ENCODE assay signal across 7 mouse cellular contexts in genomic region chr12:76177000-76177863, GRCm38 (mm10). TPM values are rescaled to one million over a fixed set of nuclear protein-coding genes. Genes with fewer than 3 reads are reported as not detected.
DNase-seq lines count a peak whose midpoint lies in the region; ATAC-seq lines count a peak whose summit lies in the region.

TSS of gene Esr2 (minus strand) at chr12:76177259.

- under 1% methylated on average over 39 of the region's 39 CpGs for WGBS in heart, embryonic 16.5 days
- WGBS in limb, embryonic 11.5 days, result under 1% methylated on average over 39 of the region's 39 CpGs
- under 1% methylated on average over 39 of the region's 39 CpGs for WGBS in midbrain, embryonic 12.5 days

- H3K4me3 ChIP-seq in heart, embryonic 16.5 days (ENCODE audit: low read length), result peak within 1 kb of the TSS; percentile 59
- peak within 1 kb of the TSS; percentile 34 for H3K4me3 ChIP-seq in limb, embryonic 11.5 days (ENCODE audit: low read depth, low read length)
- H3K4me3 ChIP-seq in midbrain, embryonic 12.5 days, result peak within 1 kb of the TSS; percentile 42

- H3K36me3 ChIP-seq in heart, embryonic 16.5 days (ENCODE audit: control insufficient read depth, insufficient read depth), result no peaks in the 10 kb centered on the region
- H3K36me3 ChIP-seq in limb, embryonic 11.5 days (ENCODE audit: control insufficient read depth, insufficient read depth, low read length), result no peaks in the 10 kb centered on the region
- no peaks in the 10 kb centered on the region for H3K36me3 ChIP-seq in midbrain, embryonic 12.5 days

- H3K4me2 ChIP-seq in heart, embryonic 16.5 days (ENCODE audit: low read depth, low read length), result peak within 1 kb of the TSS; percentile 97
- H3K4me2 ChIP-seq in limb, embryonic 11.5 days (ENCODE audit: low read depth, severe bottlenecking), result peak within 1 kb of the TSS; percentile 61
- peak within 1 kb of the TSS; percentile 90 for H3K4me2 ChIP-seq in midbrain, embryonic 12.5 days (replicated peaks)

- peaks cover 5% of the 10 kb centered on the region for H3K4me1 ChIP-seq in heart, embryonic 16.5 days (ENCODE audit: control insufficient read depth, insufficient read depth, low read length)
- no peaks in the 10 kb centered on the region for H3K4me1 ChIP-seq in limb, embryonic 11.5 days (ENCODE audit: control insufficient read depth, insufficient read depth, low read length)
- H3K4me1 ChIP-seq in midbrain, embryonic 12.5 days, result peaks cover 8% of the 10 kb centered on the region; the same call in 1 of the 2 replicates

- H3K9ac ChIP-seq in heart, embryonic 16.5 days (ENCODE audit: low read length), result peak within 1 kb of the TSS; percentile 67
- peak within 1 kb of the TSS; percentile 34; the same call in 1 of the 2 replicates for H3K9ac ChIP-seq in limb, embryonic 11.5 days (ENCODE audit: low read length)
- peak within 1 kb of the TSS; percentile 37 for H3K9ac ChIP-seq in midbrain, embryonic 12.5 days (replicated peaks)

- H3K27ac ChIP-seq in heart, embryonic 16.5 days (ENCODE audit: low read length), result no peak within 1 kb of the TSS
- no peak within 1 kb of the TSS for H3K27ac ChIP-seq in limb, embryonic 11.5 days (replicated peaks; ENCODE audit: low read depth, low read length)
- no peak within 1 kb of the TSS for H3K27ac ChIP-seq in midbrain, embryonic 12.5 days (replicated peaks)

- peaks cover 3% of the 10 kb centered on the region; the same call in 1 of the 2 replicates for H3K27me3 ChIP-seq in heart, embryonic 16.5 days (ENCODE audit: control insufficient read depth, insufficient read depth, low read length)
- no peaks in the 10 kb centered on the region for H3K27me3 ChIP-seq in limb, embryonic 11.5 days (ENCODE audit: control insufficient read depth, insufficient read depth, low read length)
- peaks cover 22% of the 10 kb centered on the region; the same call in 1 of the 2 replicates for H3K27me3 ChIP-seq in midbrain, embryonic 12.5 days

- ATAC-seq in common myeloid progenitor, adult 5-6 weeks (replicated peaks; ENCODE audit: low read depth, poor library complexity, severe bottlenecking), result peak; percentile 75
- peak; percentile 65; the same call in 1 of the 2 replicates for ATAC-seq in heart, embryonic 16.5 days (replicated peaks; ENCODE audit: extremely low read depth, insufficient read depth, low FRiP score)
- ATAC-seq in limb, embryonic 11.5 days (ENCODE audit: insufficient number of reproducible peaks, low FRiP score, low TSS enrichment, low read depth), result peak; percentile 72; the same call in 1 of the 2 replicates
- ATAC-seq in midbrain, embryonic 12.5 days (ENCODE audit: low FRiP score, low read depth), result peak; percentile 52; the same call in 1 of the 2 replicates

- DNase-seq in B cell, adult 2 months, result peak; percentile 34 to 46
- DNase-seq in CD4-positive, CD25-positive, alpha-beta regulatory T cell, adult 2 months (ENCODE audit: low read depth, low spot score), result peak; percentile 46
- DNase-seq in limb, embryonic 11.5 days (ENCODE audit: low spot score), result peak; percentile 67
- peak; percentile 15 to 19 for DNase-seq in thymus, postnatal 36 days

- no peaks in the 10 kb centered on the region for H3K9me3 ChIP-seq in heart, embryonic 16.5 days (replicated peaks; ENCODE audit: control insufficient read depth, low read length)
- H3K9me3 ChIP-seq in limb, embryonic 11.5 days (ENCODE audit: control insufficient read depth, low read length), result no peaks in the 10 kb centered on the region
- no peaks in the 10 kb centered on the region for H3K9me3 ChIP-seq in midbrain, embryonic 12.5 days

RNA-seq across cellular contexts. Expression of gene Esr2, which starts in this region (rescaled TPM):
- total RNA-seq in common myeloid progenitor, adult 5-6 weeks (2017), result not detected in 2 replicates
- 0.12 and 0.25 TPM in 2 replicates for polyA plus RNA-seq in heart, embryonic 16.5 days (2015; fragmentation: Nextera tagmentation; extraction: Ambion mirVana)
- 0.20 and 0.40 TPM in 2 replicates for polyA plus RNA-seq in limb, embryonic 11.5 days (2014; fragmentation: Nextera tagmentation; extraction: Ambion mirVana)
- 0.12 and 0.41 TPM in 2 replicates for polyA plus RNA-seq in midbrain, embryonic 12.5 days (2016; fragmentation: Nextera tagmentation; extraction: Ambion mirVana)

Comparison
In these comparisons a context has a peak if more than half of its experiments do, and no peak if none do; other contexts are left out.
1. Peak in ATAC-seq in common myeloid progenitor, adult 5-6 weeks; RNA of the gene not detected or under 1 TPM.
2. Peak in ATAC-seq, H3K4me3 ChIP-seq, H3K9ac ChIP-seq and H3K4me2 ChIP-seq in heart, embryonic 16.5 days; RNA of the gene not detected or under 1 TPM.
3. Peak in DNase-seq, ATAC-seq, H3K4me3 ChIP-seq, H3K9ac ChIP-seq and H3K4me2 ChIP-seq in limb, embryonic 11.5 days; RNA of the gene not detected or under 1 TPM.
4. Peak in ATAC-seq, H3K4me3 ChIP-seq, H3K9ac ChIP-seq and H3K4me2 ChIP-seq in midbrain, embryonic 12.5 days; RNA of the gene not detected or under 1 TPM.
5. DNase-seq: peak in every context shown above with its lines; median percentile 67 in limb, embryonic 11.5 days; 46 in CD4-positive, CD25-positive, alpha-beta regulatory T cell, adult 2 months; 40 in B cell, adult 2 months; 17 in thymus, postnatal 36 days.